Mouse (Mus musculus) gastrocnemius, adult 2 months (tissue): Measurements from ENCODE around the gene Anpep. TPM values are rescaled to one million over a fixed set of nuclear protein-coding genes. Genes with fewer than 3 reads are reported as not detected.

ENCODE experiments used
- DNase-seq: peaks from one replicate; pipeline ENCODE4 v3.0.0; 2022
- H3K27ac ChIP-seq: fragments of 200-600 bp; 2 replicates; pipeline ENCODE4 v1.8.1; 2022; ENCODE audit warnings: mild to moderate bottlenecking
- H3K4me3 ChIP-seq: fragments of 200-600 bp; 2 replicates; pipeline ENCODE4 v1.8.1; 2022; ENCODE audit warnings: mild to moderate bottlenecking, moderate library complexity
- CTCF ChIP-seq: fragments of 200-600 bp; IDR thresholded peaks from 2 replicates; pipeline ENCODE4 v1.8.1; 2022; ENCODE audit warnings: antibody characterized with exemption, mild to moderate bottlenecking, moderate library complexity
- intact Hi-C: fragments of 180-260 bp; cut with DNase I; formaldehyde crosslinking; loops from one replicate; pipeline ENCODE4 v1.15.1; 2025
- total RNA-seq, 2 experiments: library from RNA; stranded (reverse); gene quantifications; 2 replicates each; pipeline ENCODE4 v1.2.3; 2021

Gene Anpep
- total RNA-seq, 2 experiments from 2014 or later, result 4.1 to 7.2 TPM

GRCm38 (mm10) chr7:79858202-79858934 lies 2.5 kb downstream of the Anpep start:
- TF ChIP-seq CTCF, result no peak
- H3K27ac ChIP-seq, result peak overlapping the region; percentile 69
- peak; percentile 59 for DNase-seq
- intact Hi-C loops, result no loop called here
- H3K4me3 ChIP-seq, result peak overlapping the region; percentile 45

GRCm38 (mm10) chr7:79856305-79856704 lies 4.6 kb downstream of the Anpep start:
- intact Hi-C loops, result no loop called here
- no peak for TF ChIP-seq CTCF
- H3K27ac ChIP-seq, result no peak overlapping the region
- DNase-seq, result no peak
- no peak overlapping the region for H3K4me3 ChIP-seq

- H3K27ac ChIP-seq, result peak overlapping the region; percentile 79
- DNase-seq, result peak; percentile 75
- intact Hi-C loops, result no loop called here
- H3K4me3 ChIP-seq, result peak overlapping the region; percentile 75
- no peak for TF ChIP-seq CTCF
Measured at GRCm38 (mm10) chr7:79847456-79848451, 13.1 kb downstream of the Anpep start.

- Histone ChIP-seq H3K27ac (no peak overlapping the region), H3K4me3 (peak overlapping the region; percentile 75)
- no peak for TF ChIP-seq CTCF
- no peak for DNase-seq
- intact Hi-C loops, result no loop called here
Measured at GRCm38 (mm10) chr7:79846342-79846741, 14.5 kb downstream of the Anpep start.

GRCm38 (mm10) chr7:79844090-79844802 lies 16.6 kb downstream of the Anpep start:
- intact Hi-C loops, result no loop called here
- H3K27ac ChIP-seq, result peak overlapping the region; percentile 28; the same call in 1 of the 2 replicates
- DNase-seq, result no peak
- H3K4me3 ChIP-seq, result peak overlapping the region; percentile 28
- no peak for TF ChIP-seq CTCF

GRCm38 (mm10) chr7:79842163-79842562 lies 18.7 kb downstream of the Anpep start:
- DNase-seq, result no peak
- no peak for TF ChIP-seq CTCF
- no peak overlapping the region for H3K4me3 ChIP-seq
- no peak overlapping the region for H3K27ac ChIP-seq
- intact Hi-C loops, result no loop called here

- H3K27ac ChIP-seq, result no peak overlapping the region
- intact Hi-C loops, result no loop called here
- TF ChIP-seq CTCF, result no peak
- DNase-seq, result no peak
- no peak overlapping the region for H3K4me3 ChIP-seq
Measured at GRCm38 (mm10) chr7:79837247-79837646, 23.6 kb downstream of the Anpep start.

GRCm38 (mm10) chr7:79835196-79835595 lies 25.7 kb downstream of the Anpep start:
- DNase-seq, result no peak
- TF ChIP-seq CTCF, result no peak
- H3K4me3 ChIP-seq, result no peak overlapping the region
- intact Hi-C loops, result no loop called here
- no peak overlapping the region for H3K27ac ChIP-seq

- intact Hi-C loops, result no loop called here
- Histone ChIP-seq H3K4me3 (no peak overlapping the region), H3K27ac (no peak overlapping the region)
- no peak for DNase-seq
- no peak for TF ChIP-seq CTCF
Measured at GRCm38 (mm10) chr7:79832980-79833379, 27.9 kb downstream of the Anpep start.

- Histone ChIP-seq H3K4me3 (no peak overlapping the region), H3K27ac (peak overlapping the region; percentile 63)
- intact Hi-C loops, result no loop called here
- no peak for TF ChIP-seq CTCF
- DNase-seq, result peak; percentile 37
Measured at GRCm38 (mm10) chr7:79831585-79831984, 29.3 kb downstream of the Anpep start.

GRCm38 (mm10) chr7:79831145-79831544 lies 29.7 kb downstream of the Anpep start:
- TF ChIP-seq CTCF, result no peak
- intact Hi-C loops, result no loop called here
- H3K4me3 ChIP-seq, result no peak overlapping the region
- no peak for DNase-seq
- H3K27ac ChIP-seq, result peak overlapping the region; percentile 63

- no peak for DNase-seq
- no peak overlapping the region for H3K27ac ChIP-seq
- intact Hi-C loops, result no loop called here
- TF ChIP-seq CTCF, result no peak
- no peak overlapping the region for H3K4me3 ChIP-seq
Measured at GRCm38 (mm10) chr7:79828341-79828740, 32.5 kb downstream of the Anpep start.
